Mouse (Mus musculus) urinary bladder, postnatal 10 days (tissue): ENCODE results near the gene Fam213b.

Experiments used
- DNase-seq: peaks from one replicate; pipeline ENCODE4 v3.0.0; 2022; ENCODE audit warnings: low spot score

Gene Fam213b

GRCm38 (mm10) chr4:154898506-154899446 is at the start of gene Fam213b:
Fam213b (minus strand) TSS chr4:154899135.
- no peak for DNase-seq

DNA sequence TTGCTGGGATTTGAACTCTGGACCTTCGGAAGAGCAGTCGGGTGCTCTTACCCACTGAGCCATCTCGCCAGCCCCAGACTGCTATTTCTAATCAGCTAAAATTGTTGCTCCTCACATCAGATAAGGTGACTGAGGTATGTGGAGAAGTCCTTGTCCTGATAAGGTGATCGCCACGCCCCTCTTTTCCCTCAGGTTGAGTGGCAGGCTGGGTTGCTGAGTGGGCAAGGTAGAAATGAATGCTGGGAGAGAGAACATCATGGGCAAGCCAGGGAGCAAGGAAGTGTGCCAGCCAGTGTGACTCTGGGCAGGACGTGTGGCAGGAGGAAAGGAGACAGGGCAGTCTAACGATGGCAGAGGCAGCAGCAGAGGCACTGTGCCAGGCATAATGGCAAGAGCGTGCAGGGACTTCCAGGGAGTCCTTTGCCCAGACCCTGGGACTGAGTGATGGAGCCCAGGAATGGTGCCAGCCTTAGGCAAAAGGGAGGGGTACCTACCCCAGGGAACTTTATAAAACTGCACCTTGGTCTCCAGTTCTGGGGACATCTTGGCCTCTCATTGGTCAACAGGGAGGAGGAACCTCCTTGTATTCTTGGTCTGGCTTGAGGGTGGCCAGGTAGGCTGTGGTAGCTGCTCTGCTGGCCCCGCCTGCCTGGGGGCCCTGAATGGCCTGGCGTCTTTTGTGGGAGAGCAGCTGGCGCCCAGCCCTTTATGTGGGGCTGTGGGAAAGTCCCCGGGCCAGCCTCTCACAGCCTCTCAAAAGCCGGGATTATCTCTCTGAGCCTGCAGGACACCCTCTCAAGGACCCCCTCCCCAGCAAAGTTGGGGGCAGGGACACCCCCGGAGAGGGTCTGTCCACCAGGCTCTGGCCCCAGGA is 49.4 kb upstream of the Fam213b start:
- DNase-seq, result no peak

- no peak for DNase-seq
Observed at GRCm38 (mm10) chr4:154946319-154946718, 47.4 kb upstream of the Fam213b start.

GRCm38 (mm10) chr4:154944121-154944590 is 45.2 kb upstream of the Fam213b start:
- DNase-seq, result no peak

DNA sequence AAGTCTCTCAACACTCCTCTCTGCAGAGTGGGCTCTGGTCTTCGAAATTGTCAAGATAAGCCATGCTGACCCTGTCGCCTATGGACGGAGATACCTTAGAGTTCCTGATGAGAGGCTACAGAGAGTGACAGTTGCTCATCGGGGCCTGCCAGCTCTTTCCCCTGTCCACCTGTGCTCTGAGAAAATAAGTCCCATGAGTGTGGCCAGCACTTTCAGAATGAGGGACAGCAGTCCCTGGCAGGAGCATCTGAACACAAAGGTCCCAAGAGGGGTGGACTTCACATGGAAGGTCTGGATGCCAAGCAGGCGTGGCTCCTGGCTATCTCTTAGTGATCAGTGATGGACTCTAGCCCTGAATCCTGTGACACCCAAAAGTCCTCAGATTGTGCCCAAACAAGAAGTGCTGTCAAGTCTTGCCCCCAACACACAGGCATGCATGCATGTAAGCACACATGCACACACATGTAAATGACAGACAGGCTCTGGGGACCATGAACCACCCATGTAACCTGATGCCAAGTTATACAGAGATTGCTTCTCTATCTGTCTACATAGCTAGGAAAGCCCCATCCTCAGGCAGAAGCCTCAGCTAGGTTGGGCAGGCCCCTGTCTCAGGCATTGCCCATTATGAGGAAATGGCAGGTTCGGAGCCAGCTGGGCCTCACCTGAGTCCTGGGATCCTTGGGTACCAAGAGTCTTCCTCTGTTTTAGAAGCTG is 44.5 kb upstream of the Fam213b start:
- no peak for DNase-seq

DNA sequence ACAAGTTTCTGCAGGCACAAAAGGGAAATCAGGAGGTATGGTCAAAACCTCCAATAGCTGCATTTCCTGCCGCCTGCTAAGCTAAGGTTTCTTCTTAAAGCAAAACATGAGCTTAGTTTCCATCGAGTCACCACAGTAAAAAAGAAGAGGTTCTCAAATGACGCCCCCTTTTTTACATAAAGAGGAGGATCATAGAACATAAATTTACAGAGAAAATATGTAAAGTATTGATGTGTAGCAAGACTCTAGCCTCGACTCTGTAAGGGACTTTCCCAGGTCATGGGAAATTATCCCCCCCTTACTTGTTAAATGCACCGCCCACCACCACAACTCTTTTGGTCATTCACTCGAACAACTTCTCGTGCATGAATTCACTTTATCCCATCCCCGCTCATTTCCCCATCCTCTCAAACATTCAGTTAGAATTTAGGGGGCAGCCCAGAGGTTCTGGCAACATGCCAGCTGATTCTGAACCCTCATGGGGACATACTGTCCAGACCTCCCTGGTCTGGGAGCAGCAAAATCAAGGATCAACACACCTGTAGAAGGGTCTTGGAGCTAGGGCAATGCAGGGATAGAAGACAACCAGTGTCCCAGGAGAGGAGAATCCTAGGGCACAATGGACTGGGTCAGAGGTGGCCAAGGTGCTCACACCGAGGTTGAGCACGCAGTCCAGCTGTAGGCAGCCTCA is 43.8 kb upstream of the Fam213b start:
- DNase-seq, result no peak

GRCm38 (mm10) chr4:154941831-154942230 is 42.9 kb upstream of the Fam213b start:
- DNase-seq, result no peak

GRCm38 (mm10) chr4:154940156-154940555 is 41.2 kb upstream of the Fam213b start:
- DNase-seq, result no peak

DNA sequence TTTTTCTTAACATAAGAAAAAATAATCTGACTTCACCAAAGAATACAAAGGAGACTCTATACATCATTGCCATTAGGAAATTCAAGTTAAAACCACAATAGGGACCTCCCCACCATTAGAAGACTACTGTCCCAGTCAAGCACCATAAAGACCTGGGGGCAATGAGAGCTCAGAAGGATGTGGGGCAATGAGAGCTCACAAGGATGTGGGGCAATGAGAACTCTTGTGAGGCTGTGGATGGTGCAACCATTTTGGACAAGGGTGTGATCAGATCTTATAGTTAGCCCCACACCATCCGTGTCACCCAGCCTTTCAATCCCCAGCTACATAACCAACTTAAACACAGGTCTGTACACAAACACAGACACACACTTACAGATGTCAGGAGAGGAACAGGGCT is 38.8 kb upstream of the Fam213b start:
- DNase-seq, result no peak

- no peak for DNase-seq
Observed at GRCm38 (mm10) chr4:154936542-154937255, 37.8 kb upstream of the Fam213b start.

- no peak for DNase-seq
Observed at GRCm38 (mm10) chr4:154935788-154936187, 36.9 kb upstream of the Fam213b start.

- DNase-seq, result no peak
Observed at GRCm38 (mm10) chr4:154934800-154935199, 35.9 kb upstream of the Fam213b start.

- no peak for DNase-seq
Observed at GRCm38 (mm10) chr4:154933306-154933907, 34.5 kb upstream of the Fam213b start.

DNA sequence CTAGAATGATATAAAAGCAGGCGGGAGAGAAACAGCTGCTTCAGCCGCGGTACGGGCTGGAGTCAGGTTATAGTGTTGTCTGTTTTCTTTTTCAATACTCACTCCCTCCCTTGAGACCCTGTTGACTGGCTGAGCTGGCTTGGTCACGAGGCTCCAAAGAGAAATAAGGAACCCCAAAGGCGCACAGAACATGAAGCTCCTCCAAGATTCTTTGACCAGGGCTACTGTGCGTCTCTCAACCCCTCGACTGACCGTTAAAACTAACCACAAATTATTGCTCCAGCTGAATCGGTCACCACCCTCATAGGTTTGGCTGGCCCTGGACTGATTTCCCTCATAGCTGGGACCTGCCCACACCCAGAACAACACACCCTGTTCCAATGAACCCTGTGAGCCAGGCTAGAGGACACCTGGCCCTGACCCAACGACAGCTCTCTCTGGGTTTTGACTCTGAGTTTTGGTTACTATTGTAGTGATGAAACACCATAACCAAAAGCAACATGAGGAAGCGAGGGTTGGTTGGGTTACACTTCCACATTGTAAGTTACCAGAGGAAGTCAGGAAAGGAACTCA is 30.2 kb upstream of the Fam213b start:
- no peak for DNase-seq

GRCm38 (mm10) chr4:154928395-154929087 is 29.6 kb upstream of the Fam213b start, which contains the start of gene Tnfrsf14:
Tnfrsf14 (minus strand) TSS chr4:154928563.
- no peak for DNase-seq

GRCm38 (mm10) chr4:154927899-154928337 is 29.0 kb upstream of the Fam213b start:
- no peak for DNase-seq

- no peak for DNase-seq
Observed at GRCm38 (mm10) chr4:154926969-154927898, 28.3 kb upstream of the Fam213b start.

DNA sequence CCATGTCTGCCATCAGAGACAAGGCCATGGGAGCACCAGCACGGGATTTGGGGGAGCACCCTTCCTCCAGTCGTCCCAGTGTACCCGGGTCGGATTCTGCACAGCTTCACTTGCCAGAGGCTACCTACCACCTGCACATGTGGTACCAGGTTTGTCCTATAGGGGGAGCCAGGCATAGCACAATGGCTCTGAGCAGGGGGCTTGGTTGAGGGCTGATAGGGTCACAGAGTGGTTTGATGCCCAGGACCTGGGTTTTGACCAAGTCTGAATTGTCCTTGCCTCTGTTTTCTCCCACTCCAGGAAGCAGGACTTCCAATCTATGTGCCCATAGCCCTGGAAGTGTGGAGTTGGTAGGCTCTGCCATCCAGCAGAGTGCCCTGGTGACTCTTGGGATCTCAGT is 26.5 kb upstream of the Fam213b start:
- DNase-seq, result no peak
